10 mouse cellular contexts compared by ENCODE assay signal in genomic region chr12:79808426-79809398, GRCm38 (mm10).
DNase-seq lines count a peak whose midpoint lies in the region; ATAC-seq and TF ChIP-seq lines count a peak whose summit lies in the region.
"Had no signal": no experiment of that assay in that cellular context is flagged by ENCODE, and none has a peak within 500 bp of the region (broad histone marks: within the 10 kb centered on the region; RNA-seq: fewer than 3 reads in every experiment).

No protein-coding gene starts in this region.

- ATAC-seq in kidney, embryonic 14.5 days (ENCODE audit: low FRiP score, low TSS enrichment) = peak; percentile 34; the same call in 1 of the 2 replicates

- no peak; the same call in 1 of the 2 replicates for TF ChIP-seq CTCF in E14TG2a.4 (conservative IDR thresholded peaks at IDR 0.05; ENCODE audit: low read length)
- no peak for TF ChIP-seq CTCF in ES-Bruce4 (IDR thresholded peaks at IDR 0.05; ENCODE audit: low read depth, low read length)

- no peak for TF ChIP-seq POLR2A in ES-Bruce4 (IDR thresholded peaks at IDR 0.05; ENCODE audit: insufficient read depth, low read length)

- no peaks in the 10 kb centered on the region for H3K9me3 ChIP-seq in kidney, embryonic 14.5 days (ENCODE audit: control insufficient read depth, low read length)
- H3K9me3 ChIP-seq in E14TG2a.4 (ENCODE audit: low read length) = no peaks in the 10 kb centered on the region
- H3K9me3 ChIP-seq in ES-Bruce4 (replicated peaks; ENCODE audit: control insufficient read depth, insufficient read depth, low read length, poor library complexity, severe bottlenecking) = no peaks in the 10 kb centered on the region
- H3K9me3 ChIP-seq in limb, embryonic 10.5 days (replicated peaks) = no peaks in the 10 kb centered on the region
- H3K9me3 ChIP-seq: embryonic facial prominence, embryonic 13.5 days; neural tube, embryonic 13.5 days had no signal

- TF ChIP-seq EP300 in ES-Bruce4 (IDR thresholded peaks at IDR 0.05; ENCODE audit: insufficient read depth, low read depth, low read length) = peak; percentile 42; the same call in 1 of the 2 replicates

- H3K4me1 ChIP-seq in kidney, embryonic 14.5 days (ENCODE audit: control insufficient read depth, insufficient read depth, low read length) = peaks cover 39% of the 10 kb centered on the region
- peaks cover 75% of the 10 kb centered on the region for H3K4me1 ChIP-seq in E14TG2a.4 (replicated peaks; ENCODE audit: low read depth, low read length)
- H3K4me1 ChIP-seq in ES-Bruce4 (ENCODE audit: control insufficient read depth, insufficient read depth, low read length) = peaks cover 12% of the 10 kb centered on the region
- peaks cover 81% of the 10 kb centered on the region for H3K4me1 ChIP-seq in limb, embryonic 10.5 days

- peak overlapping the region; percentile 43 for H3K27ac ChIP-seq in kidney, embryonic 14.5 days (ENCODE audit: low read depth, low read length)
- H3K27ac ChIP-seq in ES-Bruce4 (ENCODE audit: insufficient read depth, low read length) = peak overlapping the region; percentile 57
- peak overlapping the region; percentile 75 for H3K27ac ChIP-seq in limb, embryonic 10.5 days
- H3K27ac ChIP-seq: embryonic facial prominence, embryonic 13.5 days; neural tube, embryonic 13.5 days had no signal

- no peaks in the 10 kb centered on the region for H3K36me3 ChIP-seq in kidney, embryonic 14.5 days (ENCODE audit: control insufficient read depth, insufficient read depth, low read length)
- H3K36me3 ChIP-seq in E14TG2a.4 (ENCODE audit: insufficient read depth, low read length) = no peaks in the 10 kb centered on the region
- no peaks in the 10 kb centered on the region for H3K36me3 ChIP-seq in ES-Bruce4 (ENCODE audit: control insufficient read depth, insufficient read depth, low read length, poor library complexity, severe bottlenecking)
- H3K36me3 ChIP-seq in limb, embryonic 10.5 days = no peaks in the 10 kb centered on the region
- H3K36me3 ChIP-seq: embryonic facial prominence, embryonic 13.5 days; neural tube, embryonic 13.5 days had no signal

- H3K27me3 ChIP-seq in kidney, embryonic 14.5 days (ENCODE audit: control insufficient read depth, insufficient read depth, low read length) = no peaks in the 10 kb centered on the region
- H3K27me3 ChIP-seq in E14TG2a.4 (ENCODE audit: insufficient read depth, low read length) (no peaks in the 10 kb centered on the region), ES-Bruce4 (ENCODE audit: control insufficient read depth, insufficient read depth, low read length, poor library complexity, severe bottlenecking) (no peaks in the 10 kb centered on the region)
- no peaks in the 10 kb centered on the region for H3K27me3 ChIP-seq in limb, embryonic 10.5 days (ENCODE audit: low read depth, poor library complexity, severe bottlenecking)
- H3K27me3 ChIP-seq: embryonic facial prominence, embryonic 13.5 days; neural tube, embryonic 13.5 days had no signal

- H3K4me2 ChIP-seq in kidney, embryonic 14.5 days (replicated peaks; ENCODE audit: low read depth, low read length) = no peak overlapping the region
- H3K4me2 ChIP-seq: embryonic facial prominence, embryonic 13.5 days; neural tube, embryonic 13.5 days had no signal

- no peak overlapping the region for H3K4me3 ChIP-seq in kidney, embryonic 14.5 days (ENCODE audit: low read length)
- peak overlapping the region; percentile 56 for H3K4me3 ChIP-seq in E14TG2a.4 (replicated peaks; ENCODE audit: low read length)
- H3K4me3 ChIP-seq in ES-Bruce4 (ENCODE audit: low read depth, low read length) = no peak overlapping the region
- H3K4me3 ChIP-seq in limb, embryonic 10.5 days = no peak overlapping the region
- H3K4me3 ChIP-seq: embryonic facial prominence, embryonic 13.5 days; neural tube, embryonic 13.5 days had no signal

- no peak overlapping the region for H3K9ac ChIP-seq in kidney, embryonic 14.5 days (ENCODE audit: low read depth, low read length)
- no peak overlapping the region for H3K9ac ChIP-seq in ES-Bruce4 (ENCODE audit: low read depth, poor library complexity, severe bottlenecking)
- H3K9ac ChIP-seq: embryonic facial prominence, embryonic 13.5 days; neural tube, embryonic 13.5 days had no signal

- 74% methylated on average over 18 of the region's 18 CpGs for WGBS in kidney, embryonic 14.5 days
- 89% methylated on average over 18 of the region's 18 CpGs for WGBS in limb, embryonic 10.5 days

- DNase-seq in kidney, postnatal 25 days = no peak
- no peak for DNase-seq in limb, embryonic 10.5 days (ENCODE audit: low spot score)
- DNase-seq in adrenal gland, adult 2 months = no peak
- no peak for DNase-seq in spleen, postnatal 36 days (ENCODE audit: low spot score in 2 of 2)
- DNase-seq: adrenal gland, adult 8-10 months had no signal
